Mouse (Mus musculus) lung, postnatal 10 days (tissue): Measurements from ENCODE around the gene Bri3.

Experiments used
- DNase-seq: peaks from one replicate; pipeline ENCODE4 v3.0.0; 2021

The Bri3 gene

GRCm38 (mm10) chr5:144303071-144303470 is 58.8 kb downstream of the Bri3 start:
- no peak for DNase-seq

- no peak for DNase-seq
Measured at GRCm38 (mm10) chr5:144308929-144309328, 64.7 kb downstream of the Bri3 start.

GRCm38 (mm10) chr5:144312183-144312582 is 67.9 kb downstream of the Bri3 start:
- no peak for DNase-seq

GRCm38 (mm10) chr5:144313335-144313734 is 69.1 kb downstream of the Bri3 start:
- DNase-seq, result no peak

GRCm38 (mm10) chr5:144314731-144315494 is 70.7 kb downstream of the Bri3 start:
- no peak for DNase-seq

GRCm38 (mm10) chr5:144316442-144316841 is 72.2 kb downstream of the Bri3 start:
- DNase-seq, result no peak

GRCm38 (mm10) chr5:144317426-144317825 is 73.2 kb downstream of the Bri3 start:
- no peak for DNase-seq

- DNase-seq, result peak; percentile 11
Measured at GRCm38 (mm10) chr5:144318286-144318685, 74.0 kb downstream of the Bri3 start.

- peak; percentile 44 for DNase-seq
Measured at GRCm38 (mm10) chr5:144321681-144322080, 77.4 kb downstream of the Bri3 start.

GRCm38 (mm10) chr5:144322717-144323116 is 78.5 kb downstream of the Bri3 start:
- DNase-seq, result no peak

- DNase-seq, result peak; percentile 37
Measured at GRCm38 (mm10) chr5:144334010-144334409, 89.8 kb downstream of the Bri3 start.

GRCm38 (mm10) chr5:144335357-144335756 is 91.1 kb downstream of the Bri3 start:
- DNase-seq, result peak; percentile 43

GRCm38 (mm10) chr5:144338787-144339186 is 94.5 kb downstream of the Bri3 start:
- DNase-seq, result no peak

GRCm38 (mm10) chr5:144341085-144341484 is 96.8 kb downstream of the Bri3 start:
- no peak for DNase-seq

- DNase-seq, result no peak
Measured at GRCm38 (mm10) chr5:144344592-144344991, 100.4 kb downstream of the Bri3 start.

GRCm38 (mm10) chr5:144351185-144351584 is 106.9 kb downstream of the Bri3 start:
- no peak for DNase-seq

GRCm38 (mm10) chr5:144352250-144353047 is 108.2 kb downstream of the Bri3 start:
- no peak for DNase-seq

- DNase-seq, result no peak
Measured at GRCm38 (mm10) chr5:144356776-144357455, 112.7 kb downstream of the Bri3 start.

GRCm38 (mm10) chr5:144357551-144357880 is 113.3 kb downstream of the Bri3 start:
- no peak for DNase-seq

- peak; percentile 96 for DNase-seq
Measured at GRCm38 (mm10) chr5:144357881-144358591, 113.8 kb downstream of the Bri3 start, which contains the start of gene Baiap2l1. Baiap2l1 (minus strand) TSS chr5:144358112.

GRCm38 (mm10) chr5:144358592-144358917 is 114.3 kb downstream of the Bri3 start:
- DNase-seq, result no peak

- DNase-seq, result no peak
Measured at GRCm38 (mm10) chr5:144359886-144360285, 115.6 kb downstream of the Bri3 start.

- DNase-seq, result peak; percentile 22
Measured at GRCm38 (mm10) chr5:144360346-144360745, 116.1 kb downstream of the Bri3 start.
